Mouse (Mus musculus) midbrain, embryonic 10.5 days (tissue): ENCODE data around the gene Rad51ap1. TPM values are rescaled to one million over a fixed set of nuclear protein-coding genes. Genes with fewer than 3 reads are reported as not detected.

Experiments
- DNase-seq: peaks from one replicate; pipeline ENCODE4 v3.0.0-alpha.2; 2017; ENCODE audit warnings: low spot score
- H3K27ac ChIP-seq: fragments of 300-500 bp; sonication (generic); replicated peaks from 2 replicates; pipeline ENCODE4 v1.5.1; 2016; ENCODE audit warnings: mild to moderate bottlenecking
- H3K27me3 ChIP-seq: fragments of 300-500 bp; sonication (generic); 2 replicates; pipeline ENCODE4 v1.6.1; 2016; ENCODE audit warnings: low read depth, mild to moderate bottlenecking; ENCODE audit not compliant: poor library complexity, severe bottlenecking
- H3K36me3 ChIP-seq: fragments of 300-500 bp; sonication (generic); 2 replicates; pipeline ENCODE4 v1.6.1; 2016; ENCODE audit warnings: mild to moderate bottlenecking, moderate library complexity
- H3K4me1 ChIP-seq: fragments of 300-500 bp; sonication (generic); 2 replicates; pipeline ENCODE4 v1.6.1; 2016
- H3K4me3 ChIP-seq: fragments of 300-500 bp; sonication (generic); 2 replicates; pipeline ENCODE4 v1.5.1; 2016; ENCODE audit warnings: mild to moderate bottlenecking, moderate library complexity
- H3K9me3 ChIP-seq: fragments of 300-500 bp; sonication (generic); replicated peaks from 2 replicates; pipeline ENCODE4 v1.6.1; 2016; ENCODE audit warnings: mild to moderate bottlenecking
- whole genome bisulfite sequencing: fragments of 180-500 bp; shearing (Covaris S2); methylation state at CpG from one replicate; pipeline ENCODE4 v1.1.7; 2016; 5-methylcytosine and 5-hydroxymethylcytosine counted together
- polyA plus RNA-seq: library from polyadenylated mRNA; unstranded; fragments of >200 nt; fragmentation: Nextera tagmentation; extraction: Ambion mirVana; gene quantifications from 2 replicates; pipeline ENCODE4 v1.2.1, GENCODE M21; 2016

Gene Rad51ap1
- 72.8 and 83.1 TPM in 2 replicates for polyA plus RNA-seq

DNA sequence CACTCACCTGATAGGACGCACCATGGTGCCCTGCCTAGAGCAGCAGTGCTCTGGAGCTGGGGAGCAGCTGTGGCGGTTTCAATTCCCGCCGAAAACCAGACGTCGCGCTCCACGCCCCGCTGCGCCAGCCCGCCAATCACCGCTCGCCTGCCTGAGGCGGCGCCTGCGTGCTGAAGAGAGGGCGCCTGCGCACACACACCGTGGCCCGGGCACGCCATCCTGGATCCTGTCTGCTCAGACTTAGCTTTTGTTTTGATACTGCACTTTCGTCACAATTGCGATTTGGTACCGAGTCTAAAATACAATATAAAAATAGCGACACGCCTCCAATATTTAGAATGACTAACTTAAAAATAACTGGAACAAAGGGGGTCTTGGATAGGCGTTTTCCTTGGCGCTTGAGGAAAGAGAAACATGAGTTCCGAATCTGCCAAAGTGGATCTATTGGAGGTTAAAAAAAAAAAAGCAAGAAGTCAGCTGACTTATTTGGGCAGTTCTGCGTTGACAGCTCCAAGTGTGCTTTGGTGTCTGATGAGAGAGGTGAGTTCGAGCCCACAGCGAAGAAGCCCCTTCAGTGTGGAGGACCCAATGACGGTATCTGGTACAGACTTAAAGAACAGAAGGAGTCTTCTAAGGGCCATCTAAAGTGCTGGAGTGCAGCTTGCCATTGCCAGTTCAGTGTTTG, at the start of gene Rad51ap1, which contains the start of gene D6Wsu163e:
Gene Rad51ap1, minus strand, starts transcription at position 101 of the 685 bp plus-strand sequence.
Gene D6Wsu163e, plus strand, starts transcription at position 476 of the 685 bp plus-strand sequence.
- DNase-seq, result peak; percentile 95
- Histone ChIP-seq H3K36me3 (peaks cover 14% of the 10 kb centered on the region), H3K27me3 (no peaks in the 10 kb centered on the region), H3K4me1 (peaks cover 34% of the 10 kb centered on the region), H3K9me3 (no peaks in the 10 kb centered on the region), H3K4me3 (peak within 1 kb of the TSS; percentile 95), H3K27ac (peak within 1 kb of the TSS; percentile 92)
- 0% methylated on average over 33 of the region's 33 CpGs for WGBS

DNA sequence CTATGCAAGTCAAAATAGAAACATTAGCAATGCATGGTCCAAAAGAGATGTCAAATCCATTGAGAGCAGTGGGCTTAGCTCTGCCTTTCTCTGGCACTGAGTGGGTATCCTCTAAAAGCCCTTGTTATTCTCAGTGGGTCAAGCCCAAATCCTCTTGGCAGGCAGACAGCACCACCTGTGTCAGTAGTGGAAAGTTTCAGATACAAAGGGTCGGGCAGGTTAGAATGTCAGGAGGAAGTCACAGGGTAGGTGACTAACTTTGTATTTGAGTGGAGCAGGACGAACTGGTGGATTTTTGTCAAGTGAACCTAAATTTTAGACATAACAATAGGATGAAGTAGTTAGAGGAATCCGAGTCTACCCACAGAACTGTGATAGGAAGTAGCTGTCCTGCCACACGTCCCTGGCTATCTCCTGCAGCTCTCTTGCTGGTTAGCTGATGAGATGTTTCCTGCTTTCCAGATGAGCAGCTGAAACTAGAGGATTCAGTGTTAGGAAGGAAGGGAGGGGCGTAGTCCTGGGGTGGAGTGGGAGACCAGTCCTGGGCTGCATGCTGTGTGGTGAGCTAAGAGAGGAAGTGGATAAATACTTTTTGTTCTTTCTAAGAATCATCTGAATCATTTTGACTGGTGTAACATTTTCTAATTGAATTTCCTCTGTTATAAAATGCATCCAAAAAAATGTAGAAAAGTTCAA, 42.3 kb upstream of the Rad51ap1 start:
- WGBS, result 67% methylated on average over 5 of the region's 5 CpGs

DNA sequence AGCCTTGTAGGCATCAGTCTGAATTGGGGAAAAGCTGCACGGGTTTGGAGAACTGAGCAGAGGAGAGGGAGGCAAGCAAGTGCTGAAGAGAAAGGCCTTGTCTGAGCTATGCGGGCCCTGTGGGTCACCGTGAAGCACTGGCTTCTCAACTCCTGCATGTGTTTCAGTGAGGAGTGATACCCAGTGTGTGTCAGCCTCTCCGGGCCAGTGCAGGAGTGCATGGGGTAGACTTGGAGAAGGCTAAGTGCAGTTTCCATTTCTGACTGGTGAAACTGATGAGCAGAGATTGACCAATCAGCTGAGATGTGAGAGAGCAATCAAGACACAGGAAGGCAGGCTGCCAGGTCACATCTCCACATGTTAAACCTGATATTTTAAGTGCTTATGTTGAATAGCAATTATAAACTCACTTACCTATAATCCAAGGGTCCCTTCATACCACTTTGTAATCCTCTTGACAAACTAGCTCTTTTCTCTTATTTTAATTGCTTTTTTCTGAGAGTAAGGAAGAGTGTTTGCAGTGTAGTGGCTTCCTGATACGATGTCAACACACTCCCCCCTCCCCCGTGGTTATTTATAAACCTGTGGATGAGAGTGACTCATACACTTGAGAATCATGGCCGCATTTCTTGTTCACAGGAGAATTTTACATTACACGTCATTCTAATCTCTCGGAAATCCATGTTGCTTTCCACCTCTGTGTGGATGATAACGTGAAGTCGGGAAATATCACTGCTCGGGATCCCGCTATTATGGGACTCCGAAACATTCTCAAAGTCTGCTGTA, 27.0 kb upstream of the Rad51ap1 start:
- WGBS, result 92% methylated on average over 14 of the region's 14 CpGs
- Histone ChIP-seq H3K4me1 (no peaks in the 10 kb centered on the region), H3K27me3 (no peaks in the 10 kb centered on the region), H3K27ac (no peak overlapping the region), H3K36me3 (peaks cover 8% of the 10 kb centered on the region; the same call in 1 of the 2 replicates), H3K9me3 (no peaks in the 10 kb centered on the region), H3K4me3 (no peak overlapping the region)
- no peak for DNase-seq

More for the DNA sequence above, 42.3 kb upstream of the Rad51ap1 start:
- Histone ChIP-seq H3K27me3 (no peaks in the 10 kb centered on the region), H3K36me3 (0 out of 2 replicates have a peak, but pooled peaks cover 3% of the 10 kb centered on the region), H3K9me3 (no peaks in the 10 kb centered on the region), H3K4me1 (no peaks in the 10 kb centered on the region), H3K27ac (no peak overlapping the region), H3K4me3 (no peak overlapping the region)
- DNase-seq, result no peak

DNA sequence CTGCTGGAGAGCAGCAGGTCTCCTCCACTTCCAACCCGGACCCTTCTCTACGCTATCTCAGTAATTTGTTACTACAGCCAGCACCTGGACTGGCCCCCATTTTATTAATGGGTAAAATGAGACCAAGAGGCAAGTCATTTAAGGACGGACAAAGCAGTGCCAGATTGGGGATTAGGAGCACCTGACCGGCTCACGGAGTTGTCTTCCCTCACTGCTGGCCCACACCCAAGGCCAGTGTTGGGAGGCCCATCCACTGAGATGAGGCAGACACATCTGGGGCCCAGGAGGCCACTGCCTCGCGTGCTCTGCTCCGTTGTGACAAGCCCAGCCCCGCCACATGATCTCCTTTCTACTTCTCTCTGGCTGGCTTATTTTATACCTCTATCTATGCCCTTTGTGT, 24.0 kb upstream of the Rad51ap1 start:
- H3K27me3 ChIP-seq, result no peaks in the 10 kb centered on the region
- peaks cover 11% of the 10 kb centered on the region; the same call in 1 of the 2 replicates for H3K36me3 ChIP-seq
- no peak overlapping the region for H3K4me3 ChIP-seq
- WGBS, result 94% methylated on average over 9 of the region's 9 CpGs
- no peak overlapping the region for H3K27ac ChIP-seq
- no peaks in the 10 kb centered on the region for H3K4me1 ChIP-seq
- no peak for DNase-seq
- H3K9me3 ChIP-seq, result no peaks in the 10 kb centered on the region

DNA sequence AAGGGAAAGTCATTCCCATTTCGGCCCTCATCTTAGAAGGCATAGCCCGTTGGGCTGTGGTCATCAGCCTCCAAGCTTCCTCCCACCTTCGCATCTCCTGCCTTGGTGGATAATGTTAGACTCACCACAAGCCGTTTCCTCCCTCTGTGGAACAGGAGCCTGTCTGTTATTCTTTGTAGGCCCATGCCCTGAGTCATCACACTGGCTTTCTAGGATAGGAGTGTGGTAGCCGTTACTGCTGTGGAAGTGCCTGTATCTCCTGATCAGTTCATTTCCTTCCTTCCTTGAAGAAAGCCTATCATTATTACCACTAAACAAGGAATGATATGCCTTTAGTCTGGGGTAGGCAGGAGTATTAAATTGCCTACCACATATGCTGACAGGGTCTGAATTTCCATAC, 23.3 kb upstream of the Rad51ap1 start:
- Histone ChIP-seq H3K4me3 (no peak overlapping the region), H3K27me3 (no peaks in the 10 kb centered on the region), H3K36me3 (peaks cover 11% of the 10 kb centered on the region; the same call in 1 of the 2 replicates), H3K4me1 (no peaks in the 10 kb centered on the region), H3K9me3 (no peaks in the 10 kb centered on the region), H3K27ac (no peak overlapping the region)
- 93% methylated on average over 5 of the region's 5 CpGs for WGBS
- no peak for DNase-seq

DNA sequence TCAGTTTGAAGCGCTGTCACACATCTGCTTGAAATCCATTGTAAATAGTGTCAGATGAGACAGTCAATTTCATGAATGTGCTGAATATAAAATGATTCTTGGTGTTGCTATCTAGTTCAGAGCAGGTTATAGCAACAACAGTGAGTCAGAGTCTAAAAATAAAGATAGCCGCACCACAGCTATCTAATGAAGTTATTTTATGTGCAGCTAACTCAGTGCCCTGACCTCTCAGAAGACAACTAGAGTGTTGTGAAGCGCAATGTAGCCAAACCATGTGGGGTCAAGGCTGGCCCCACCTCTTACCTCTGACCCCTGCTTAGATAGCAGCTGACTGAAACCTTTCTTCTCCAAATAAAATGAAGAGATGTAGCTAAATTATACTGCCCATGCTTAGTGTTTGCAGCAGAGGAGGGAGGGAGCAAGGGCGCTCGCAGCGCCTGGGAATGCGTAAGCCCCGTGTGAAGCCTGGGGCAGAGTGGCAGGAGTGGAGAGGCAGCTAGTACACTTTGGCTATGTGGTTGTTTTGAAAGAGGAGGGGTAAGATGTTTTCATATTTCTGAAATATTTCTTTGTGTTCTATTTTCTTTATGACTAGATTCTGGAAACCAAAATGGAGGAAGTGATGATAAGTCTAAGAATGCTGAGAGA, 22.1 kb upstream of the Rad51ap1 start:
- Histone ChIP-seq H3K4me1 (no peaks in the 10 kb centered on the region), H3K27ac (no peak overlapping the region), H3K9me3 (no peaks in the 10 kb centered on the region), H3K36me3 (peaks cover 22% of the 10 kb centered on the region; the same call in 1 of the 2 replicates), H3K27me3 (no peaks in the 10 kb centered on the region), H3K4me3 (no peak overlapping the region)
- DNase-seq, result no peak
- 92% methylated on average over 8 of the region's 8 CpGs for WGBS

DNA sequence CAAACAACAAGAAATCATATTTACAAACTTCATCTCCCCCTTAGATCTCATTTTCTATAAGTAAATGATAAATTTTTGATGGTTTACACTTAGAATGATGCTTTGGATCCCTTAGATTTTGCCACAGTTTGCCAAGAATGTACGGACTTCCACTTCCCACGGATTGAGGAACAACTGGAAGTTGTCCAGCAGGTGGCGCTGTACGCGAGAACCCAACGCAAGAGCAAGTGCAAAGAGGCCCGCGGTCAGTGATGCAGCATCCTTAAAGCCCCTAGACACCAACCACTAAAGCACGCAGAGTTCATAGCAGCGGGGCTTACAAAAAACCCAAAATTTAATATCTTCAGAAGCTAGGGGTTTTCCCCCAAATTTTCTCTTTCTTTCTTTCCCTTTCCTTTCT, 16.3 kb upstream of the Rad51ap1 start:
- no peaks in the 10 kb centered on the region for H3K27me3 ChIP-seq
- DNase-seq, result peak; percentile 80
- no peak overlapping the region for H3K4me3 ChIP-seq
- no peak overlapping the region for H3K27ac ChIP-seq
- 18% methylated on average over 10 of the region's 10 CpGs for WGBS
- peaks cover 22% of the 10 kb centered on the region; the same call in 1 of the 2 replicates for H3K36me3 ChIP-seq
- H3K4me1 ChIP-seq, result no peaks in the 10 kb centered on the region
- H3K9me3 ChIP-seq, result no peaks in the 10 kb centered on the region

DNA sequence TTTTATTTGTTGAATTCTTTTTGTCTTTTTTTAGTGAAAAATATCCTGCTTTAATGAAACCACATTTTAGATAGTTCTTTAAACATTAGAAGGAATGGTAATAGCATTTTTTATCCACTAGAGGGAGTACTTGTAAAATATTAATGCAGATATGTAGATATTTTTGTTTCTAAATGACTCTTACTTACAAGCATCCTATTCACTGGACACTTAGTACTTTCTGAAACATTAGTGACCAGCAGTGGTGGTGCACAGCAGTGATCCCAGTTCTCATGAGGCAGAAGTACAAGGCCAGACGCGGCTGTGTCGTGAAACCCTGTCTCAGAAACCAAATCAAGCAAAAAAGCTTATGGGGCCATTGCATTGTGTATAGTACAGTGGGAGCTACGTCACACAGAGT, 8.9 kb upstream of the Rad51ap1 start:
- Histone ChIP-seq H3K4me1 (no peaks in the 10 kb centered on the region), H3K36me3 (peaks cover 25% of the 10 kb centered on the region), H3K27ac (no peak overlapping the region), H3K27me3 (no peaks in the 10 kb centered on the region), H3K4me3 (no peak overlapping the region), H3K9me3 (no peaks in the 10 kb centered on the region)
- DNase-seq, result no peak
- 94% methylated on average over 4 of the region's 4 CpGs for WGBS

DNA sequence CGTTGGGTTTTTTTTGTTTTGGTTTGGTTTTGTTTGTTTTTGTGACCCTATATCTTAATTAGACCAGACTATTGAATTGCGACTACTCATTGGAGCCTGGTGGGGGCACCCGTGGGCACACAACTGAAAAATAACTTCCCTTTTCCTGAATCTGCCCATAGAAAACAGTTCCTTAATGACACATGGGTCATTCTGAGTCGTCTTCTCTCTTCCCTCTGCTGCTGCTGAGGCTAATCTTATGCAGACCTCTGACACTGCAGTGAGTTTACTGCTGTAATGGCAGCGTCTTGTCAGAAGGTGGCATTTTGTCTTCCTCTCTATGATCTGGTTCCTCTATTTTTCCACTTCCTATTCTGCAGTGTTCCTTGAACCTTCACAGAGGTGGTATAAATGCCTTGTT, 1.1 kb upstream of the Rad51ap1 start:
- no peak overlapping the region for H3K27ac ChIP-seq
- H3K4me3 ChIP-seq, result peak overlapping the region; percentile 95
- H3K27me3 ChIP-seq, result no peaks in the 10 kb centered on the region
- WGBS, result 1% methylated on average over 5 of the region's 5 CpGs
- H3K4me1 ChIP-seq, result peaks cover 34% of the 10 kb centered on the region
- peaks cover 13% of the 10 kb centered on the region for H3K36me3 ChIP-seq
- no peak for DNase-seq
- H3K9me3 ChIP-seq, result no peaks in the 10 kb centered on the region

DNA sequence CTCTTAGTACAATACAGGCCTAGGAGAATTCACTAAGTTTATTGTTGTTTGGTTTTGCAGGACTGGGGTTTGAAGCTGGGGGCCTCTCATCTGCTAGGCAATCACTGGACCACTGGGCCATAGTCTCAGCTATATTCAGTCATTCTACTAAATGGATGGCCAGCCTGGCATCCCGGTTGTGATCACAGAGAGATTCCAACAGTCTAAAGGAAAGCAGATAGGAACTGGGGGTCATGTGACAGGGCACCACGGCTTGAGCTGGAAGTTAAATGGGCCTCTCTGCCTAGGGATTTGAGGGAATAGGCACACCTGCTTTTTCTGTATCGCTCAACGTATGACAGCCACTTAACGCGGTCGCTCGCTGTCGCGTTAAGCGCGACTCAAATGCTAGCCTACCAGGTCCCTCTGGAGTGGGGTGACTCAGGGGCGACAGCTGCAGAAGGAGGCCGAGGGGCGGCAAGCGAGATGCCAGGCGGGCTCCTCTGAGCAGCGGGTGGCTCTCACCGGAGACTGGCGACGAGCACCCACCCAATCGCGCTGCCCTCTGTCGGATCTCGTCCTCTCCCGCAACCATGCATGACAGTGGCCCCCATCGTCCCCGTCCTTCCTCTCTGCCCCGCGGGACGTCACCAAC, 417 bp downstream of the Rad51ap1 start:
- peak; percentile 15 for DNase-seq
- peak overlapping the region; percentile 92 for H3K27ac ChIP-seq
- WGBS, result 0% methylated on average over 31 of the region's 31 CpGs

DNA sequence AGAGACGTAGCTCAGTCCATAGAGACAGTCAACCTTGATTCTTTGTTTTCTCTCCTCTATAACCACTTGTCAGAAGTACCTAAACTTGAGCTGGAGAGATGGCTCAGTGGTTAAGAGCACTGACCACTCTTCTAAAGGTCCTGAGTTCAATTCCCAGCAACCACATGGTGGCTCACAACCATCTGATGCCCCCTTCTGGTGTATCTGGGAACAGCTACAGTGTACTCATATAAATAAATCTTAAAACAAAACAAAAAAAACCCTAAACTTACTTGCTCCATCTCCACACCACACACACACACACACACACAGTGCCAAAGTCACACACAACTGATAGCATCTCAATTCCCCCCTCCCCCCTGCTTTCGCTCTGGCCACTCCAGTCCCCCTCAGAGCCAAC, 1.3 kb downstream of the Rad51ap1 start:
- 81% methylated on average over 2 of the region's 2 CpGs for WGBS
- Histone ChIP-seq H3K9me3 (no peaks in the 10 kb centered on the region), H3K27ac (no peak overlapping the region), H3K4me1 (peaks cover 34% of the 10 kb centered on the region), H3K36me3 (peaks cover 30% of the 10 kb centered on the region), H3K27me3 (no peaks in the 10 kb centered on the region), H3K4me3 (peak overlapping the region; percentile 95)
- no peak for DNase-seq

More for the DNA sequence above, 417 bp downstream of the Rad51ap1 start:
- H3K36me3 ChIP-seq, result peaks cover 21% of the 10 kb centered on the region
- H3K4me3 ChIP-seq, result peak overlapping the region; percentile 95
- H3K9me3 ChIP-seq, result no peaks in the 10 kb centered on the region
- peaks cover 34% of the 10 kb centered on the region for H3K4me1 ChIP-seq
- no peaks in the 10 kb centered on the region for H3K27me3 ChIP-seq

DNA sequence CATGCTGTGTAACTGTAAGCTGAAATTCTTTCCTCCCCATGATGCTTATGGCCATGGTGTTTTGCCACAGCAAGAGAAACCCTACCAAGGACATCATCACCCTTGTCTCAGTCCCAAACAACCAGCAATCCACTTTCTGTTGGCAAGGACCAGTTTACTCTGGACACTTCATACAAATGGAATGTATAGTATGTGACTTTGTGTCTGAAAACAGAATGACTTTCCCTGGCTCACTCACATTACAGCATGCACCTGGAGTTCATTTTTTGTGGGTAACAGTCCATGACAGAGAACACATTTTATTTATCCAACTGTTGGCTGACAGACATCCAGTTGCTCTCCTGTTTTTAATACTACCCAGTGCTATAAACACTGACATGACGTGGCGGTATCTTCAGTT, 6.5 kb downstream of the Rad51ap1 start:
- no peak for DNase-seq
- peaks cover 8% of the 10 kb centered on the region for H3K4me1 ChIP-seq
- peaks cover 75% of the 10 kb centered on the region for H3K36me3 ChIP-seq
- no peak overlapping the region for H3K27ac ChIP-seq
- WGBS, result 92% methylated on average over 2 of the region's 2 CpGs
- no peaks in the 10 kb centered on the region for H3K9me3 ChIP-seq
- no peak overlapping the region for H3K4me3 ChIP-seq
- no peaks in the 10 kb centered on the region for H3K27me3 ChIP-seq
